Mouse (Mus musculus): ENCODE data around the gene Fignl1.

GRCm38 (mm10) chr11:11809404-11810175 lies 828 bp upstream of the Fignl1 start:
- no peak for TF ChIP-seq POLR2A (IDR thresholded peaks at IDR 0.05; ENCODE audit: control insufficient read depth, extremely low read depth, insufficient read depth, low read length, poor library complexity)
- TF ChIP-seq CTCF (IDR thresholded peaks at IDR 0.05; ENCODE audit: borderline replicate concordance, control insufficient read depth, extremely low read depth, insufficient read depth, low read length, poor library complexity), result no peak

Data from thymus, adult 2 months (tissue).